Mouse (Mus musculus) ES-CJ7 (cell line): Measurements from ENCODE around the gene Ece1.
"Not testable (repeated sequence)": the region's sequence is repeated elsewhere in the genome, so short reads cannot be mapped to it uniquely, and the experiment has no call there.

Experiments
- DNase-seq: peaks from one replicate; pipeline ENCODE4 v3.0.0; 2011; ENCODE audit warnings: low read depth, low spot score

Gene Ece1

DNA sequence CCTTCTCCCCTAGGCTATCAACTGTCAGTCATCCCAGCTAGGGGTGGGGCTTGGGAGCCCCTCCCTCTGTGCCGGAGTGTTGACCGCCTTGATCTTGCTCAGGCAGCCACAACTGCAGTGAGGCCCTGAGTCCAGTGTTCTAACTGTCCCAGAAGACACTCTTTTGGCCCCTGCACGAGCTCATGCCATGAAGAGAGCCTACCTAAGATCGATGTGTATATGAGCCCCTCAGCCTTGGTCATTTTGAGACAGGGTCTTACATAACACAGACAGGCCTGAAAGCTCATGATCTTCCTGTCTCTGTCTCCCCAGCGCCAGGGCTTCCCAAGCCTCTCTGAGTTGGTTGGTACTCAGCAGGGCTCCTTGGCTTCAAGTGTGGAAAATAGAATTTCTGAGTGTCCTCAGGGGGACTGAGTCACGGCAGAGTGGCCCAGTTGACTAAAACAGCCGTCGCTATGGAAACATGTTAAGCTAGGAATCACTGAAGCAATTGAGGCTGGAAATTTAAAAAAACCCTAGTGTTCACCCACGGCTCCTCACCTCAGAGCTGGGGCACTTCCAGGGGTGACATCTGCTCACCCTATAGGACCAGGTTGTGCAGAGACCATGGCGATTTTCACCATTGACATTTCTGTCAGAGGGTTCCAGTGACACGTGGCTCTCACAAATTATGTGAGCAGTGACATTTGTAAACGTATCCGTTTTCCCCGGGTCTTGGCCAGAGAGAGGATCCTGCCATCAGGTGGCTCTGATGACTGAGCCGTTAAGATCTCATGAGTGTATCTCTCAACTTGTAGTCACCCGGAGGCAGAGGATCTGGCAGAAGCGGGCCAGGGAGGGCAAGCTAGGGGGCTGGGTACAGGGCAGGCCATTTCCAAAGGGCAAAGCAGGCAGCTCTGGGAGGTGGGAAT lies 80.1 kb downstream of the Ece1 start:
- no peak for DNase-seq

GRCm38 (mm10) chr4:137942782-137943486 lies 80.9 kb downstream of the Ece1 start:
- no peak for DNase-seq

- DNase-seq = no peak
Observed at GRCm38 (mm10) chr4:137943540-137943939, 81.5 kb downstream of the Ece1 start.

GRCm38 (mm10) chr4:137945376-137945775 lies 83.3 kb downstream of the Ece1 start:
- peak; percentile 49 for DNase-seq

DNA sequence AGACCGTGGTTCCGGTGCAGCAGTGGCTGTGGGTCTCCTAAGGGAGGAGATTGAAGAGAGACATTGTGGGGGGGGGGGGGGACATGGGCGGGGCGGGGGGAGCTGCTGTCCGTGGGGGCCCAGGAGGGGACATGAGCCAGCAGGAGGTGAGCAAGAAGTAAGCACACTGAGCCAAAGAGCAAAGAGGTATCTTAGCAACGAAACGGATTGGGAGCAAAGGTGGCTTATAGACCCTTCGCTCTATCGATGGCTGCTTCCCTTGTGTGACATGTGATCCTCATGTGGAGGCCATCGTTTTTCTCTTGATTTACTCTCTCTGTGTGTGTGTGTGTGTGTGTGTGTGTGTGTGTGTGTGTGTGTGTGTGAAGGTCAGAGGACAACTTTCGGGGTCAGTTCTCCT lies 84.4 kb downstream of the Ece1 start:
- no peak for DNase-seq

GRCm38 (mm10) chr4:137952840-137953239 lies 90.8 kb downstream of the Ece1 start:
- DNase-seq = peak; percentile 70

DNA sequence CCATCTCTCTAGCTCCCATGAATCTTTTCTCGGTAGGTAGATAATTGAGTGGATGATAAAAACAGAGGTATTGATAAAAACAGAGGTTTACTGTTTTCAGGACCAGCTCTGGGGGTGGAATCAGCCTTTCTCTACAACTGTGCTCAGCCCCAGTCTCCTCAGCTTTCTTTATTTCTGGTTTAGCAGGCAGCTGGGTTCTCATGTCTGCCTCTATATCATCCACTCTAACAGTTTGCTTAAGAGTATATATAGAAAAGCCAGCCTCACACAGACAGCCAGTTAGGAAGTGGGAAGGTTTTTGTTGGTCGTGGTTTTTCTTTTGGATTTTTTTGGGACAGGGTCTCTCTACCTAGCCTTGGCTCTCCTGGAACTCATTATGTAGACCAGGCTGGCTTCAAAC lies 92.1 kb downstream of the Ece1 start:
- DNase-seq = no peak

DNA sequence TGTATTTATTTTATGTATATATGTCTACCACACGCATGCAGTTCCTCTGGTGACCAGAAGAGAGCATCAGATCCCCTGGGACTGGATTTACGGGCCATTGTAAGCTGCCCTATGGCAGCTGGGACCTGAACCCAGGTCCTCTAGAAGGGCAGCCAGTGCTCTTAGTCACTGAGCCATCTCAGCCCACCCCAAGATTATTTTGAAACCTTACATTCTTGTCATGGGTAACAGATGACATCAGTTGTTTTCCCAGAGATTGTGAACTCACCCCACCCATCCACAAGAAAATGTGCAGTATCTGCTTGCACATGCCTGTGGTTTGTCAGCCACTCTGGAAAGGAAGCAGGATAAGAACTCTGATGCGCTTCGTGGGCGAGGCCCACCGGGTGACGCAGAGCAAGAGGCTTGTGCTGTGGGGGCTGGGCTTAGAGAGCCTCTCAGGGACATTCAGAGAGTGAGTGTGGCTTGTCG lies 92.9 kb downstream of the Ece1 start:
- DNase-seq = peak; percentile 40

DNA sequence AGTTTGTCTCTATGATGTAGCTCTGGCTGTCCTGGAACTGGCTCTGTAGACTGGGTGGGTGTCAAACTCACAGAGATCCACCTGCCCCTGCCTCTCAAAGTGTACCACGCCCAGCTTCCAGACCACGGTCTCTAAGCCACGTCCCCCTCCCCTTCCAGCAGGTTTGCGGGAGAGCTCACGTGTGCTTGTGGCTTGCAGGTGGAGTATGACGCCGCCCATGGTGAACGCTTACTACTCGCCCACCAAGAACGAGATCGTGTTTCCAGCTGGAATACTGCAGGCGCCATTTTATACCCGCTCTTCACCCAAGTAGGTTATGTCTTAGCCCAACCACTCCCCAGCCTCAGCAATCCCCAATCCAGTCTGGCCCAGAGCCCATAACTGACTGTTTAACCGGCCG lies 94.2 kb downstream of the Ece1 start:
- no peak for DNase-seq

DNA sequence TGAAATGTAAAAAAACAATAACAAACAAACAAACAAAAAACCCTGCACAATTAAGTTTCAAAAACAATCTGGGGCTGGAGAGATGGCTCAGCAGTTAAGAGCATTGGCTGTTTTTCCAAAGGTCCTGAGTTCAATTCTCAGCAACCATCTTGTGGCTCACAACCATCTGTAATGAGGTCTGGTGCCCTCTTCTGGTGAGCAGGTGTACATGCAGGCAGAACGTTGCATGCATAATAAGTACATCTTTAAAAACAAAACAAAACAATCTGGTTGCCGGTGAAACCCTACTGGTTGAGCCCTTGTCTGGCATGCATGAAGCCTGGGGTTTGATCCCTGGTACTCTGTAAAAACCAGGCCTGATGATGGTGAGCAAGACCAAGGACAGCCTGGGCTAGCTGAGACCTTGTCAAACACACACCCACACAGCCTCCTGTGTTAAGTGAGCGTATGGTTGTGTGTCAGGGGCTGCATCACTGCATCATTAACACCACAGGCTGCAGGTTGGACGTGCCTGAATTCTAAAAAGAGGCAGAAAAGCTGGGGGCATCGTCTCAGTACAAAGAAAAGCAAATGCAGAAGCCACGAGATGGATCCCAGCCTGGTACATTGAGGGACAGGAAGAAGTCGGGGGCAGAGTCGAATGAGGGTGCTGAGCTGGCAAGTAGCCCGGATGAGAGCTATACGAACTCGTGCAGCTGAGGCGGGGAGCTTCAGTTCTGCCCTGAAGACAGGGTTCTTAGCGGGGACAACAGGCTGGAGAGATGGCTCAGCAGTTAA lies 98.0 kb downstream of the Ece1 start:
- peak; percentile 63 for DNase-seq

DNA sequence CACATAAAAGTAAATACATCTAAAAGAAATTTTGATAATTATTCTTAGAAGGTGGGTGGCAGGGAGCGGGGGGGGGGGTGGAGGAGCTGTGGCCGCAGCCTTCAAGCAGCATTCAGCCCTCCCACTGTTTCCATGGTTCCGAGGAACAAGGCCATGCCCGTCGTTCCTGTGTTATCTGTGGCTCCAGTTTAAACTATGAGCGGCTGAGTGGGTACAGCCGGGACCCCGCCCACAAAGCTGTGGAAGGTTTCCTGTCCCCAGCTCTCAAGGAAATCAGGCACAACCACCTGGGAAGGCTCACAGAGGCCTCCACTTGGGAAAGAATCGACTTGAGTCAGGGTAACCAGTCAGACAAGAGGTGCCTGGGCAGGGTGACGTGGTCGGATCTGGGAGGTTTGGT lies 98.7 kb downstream of the Ece1 start:
- DNase-seq = no peak

DNA sequence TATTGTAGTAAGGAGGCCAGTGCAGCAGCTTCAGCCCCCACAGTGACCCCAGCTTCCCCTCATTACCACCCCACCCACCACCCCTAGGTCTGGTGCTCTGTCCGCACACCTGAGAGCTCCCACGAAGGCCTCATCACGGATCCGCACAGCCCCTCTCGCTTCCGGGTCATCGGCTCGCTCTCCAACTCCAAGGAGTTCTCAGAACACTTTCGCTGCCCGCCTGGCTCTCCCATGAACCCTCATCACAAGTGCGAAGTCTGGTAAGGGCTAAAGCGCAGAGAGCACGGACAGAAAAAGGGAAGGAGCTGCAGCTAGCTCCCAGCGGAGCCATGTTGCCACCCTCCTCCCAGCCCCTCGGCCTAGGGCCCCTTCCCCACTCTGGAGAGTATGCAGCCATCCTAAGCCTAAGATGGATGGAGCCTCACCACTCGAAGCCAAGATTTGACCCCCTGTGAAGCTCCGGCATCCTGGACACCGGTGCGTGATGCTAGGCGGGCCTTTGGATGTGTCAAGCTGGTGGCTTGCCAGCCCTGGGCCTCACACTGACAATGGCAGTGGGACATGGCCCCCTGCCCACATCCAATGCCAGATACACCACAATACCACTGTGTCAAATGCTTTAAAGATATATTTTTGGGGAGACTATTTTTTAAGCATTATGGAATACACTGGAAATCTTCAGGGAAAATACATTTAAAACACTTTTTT lies 100.8 kb downstream of the Ece1 start:
- DNase-seq = no peak

- no peak for DNase-seq
Observed at GRCm38 (mm10) chr4:137963431-137963830, 101.4 kb downstream of the Ece1 start.

GRCm38 (mm10) chr4:137963881-137964584 lies 102.0 kb downstream of the Ece1 start:
- peak; percentile 91 for DNase-seq

- no peak for DNase-seq
Observed at GRCm38 (mm10) chr4:137964585-137964930, 102.5 kb downstream of the Ece1 start.

- peak; percentile 94 for DNase-seq
Observed at GRCm38 (mm10) chr4:137968203-137968602, 106.2 kb downstream of the Ece1 start.

- not testable (repeated sequence) for DNase-seq
Observed at GRCm38 (mm10) chr4:137970623-137971199, 108.7 kb downstream of the Ece1 start.

- not testable (repeated sequence) for DNase-seq
Observed at GRCm38 (mm10) chr4:137974856-137975432, 112.9 kb downstream of the Ece1 start.

- not testable (repeated sequence) for DNase-seq
Observed at GRCm38 (mm10) chr4:137979066-137979644, 117.1 kb downstream of the Ece1 start.

DNA sequence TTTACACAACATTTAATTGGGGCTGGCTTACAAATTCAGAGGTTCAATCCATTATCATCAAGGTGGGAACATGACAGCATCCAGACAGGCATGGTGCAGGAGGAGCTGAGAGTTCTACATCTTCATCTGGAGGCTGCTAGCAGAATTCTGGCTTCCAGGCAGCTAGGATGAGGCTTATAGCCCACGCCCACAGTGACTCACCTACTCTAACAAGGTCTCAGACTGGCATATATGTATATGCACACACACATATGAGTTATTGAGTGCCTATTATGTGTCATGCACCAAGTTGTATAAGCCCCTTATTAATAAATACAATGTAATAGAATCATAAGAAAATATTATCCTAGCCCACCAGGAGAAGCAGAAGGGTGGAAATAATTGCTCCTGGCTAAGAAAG lies 120.8 kb downstream of the Ece1 start:
- no peak for DNase-seq
